Mouse (Mus musculus) kidney, adult 11 months (tissue): ENCODE results near the gene Fzr1.
A peak's percentile ranks its signal among the peaks of the same experiment; 100 is the strongest.

Source experiments
- DNase-seq: peaks from one replicate; pipeline ENCODE4 v3.0.0; 2022

The Fzr1 gene

GRCm38 (mm10) chr10:81377793-81378552, at the start of gene Fzr1:
Gene Fzr1, minus strand, starts transcription at chr10:81378516.
- DNase-seq = no peak

- peak; percentile 36 for DNase-seq
Observed at GRCm38 (mm10) chr10:81427804-81428506, 49.6 kb upstream of the Fzr1 start.

- DNase-seq = no peak
Observed at GRCm38 (mm10) chr10:81427327-81427726, 49.0 kb upstream of the Fzr1 start.

- peak; percentile 66 for DNase-seq
Observed at GRCm38 (mm10) chr10:81426897-81427296, 48.6 kb upstream of the Fzr1 start.

- DNase-seq = peak; percentile 42
Observed at GRCm38 (mm10) chr10:81426081-81426671, 47.9 kb upstream of the Fzr1 start.

GRCm38 (mm10) chr10:81425236-81425850, 47.0 kb upstream of the Fzr1 start:
- DNase-seq = peak; percentile 73

GRCm38 (mm10) chr10:81424246-81425051, 46.1 kb upstream of the Fzr1 start:
- peak; percentile 84 for DNase-seq

- DNase-seq = peak; percentile 16
Observed at GRCm38 (mm10) chr10:81423476-81424245, 45.3 kb upstream of the Fzr1 start.

GRCm38 (mm10) chr10:81422661-81423217, 44.4 kb upstream of the Fzr1 start:
- peak; percentile 11 for DNase-seq

GRCm38 (mm10) chr10:81422191-81422590, 43.9 kb upstream of the Fzr1 start:
- peak; percentile 32 for DNase-seq

GRCm38 (mm10) chr10:81421797-81422100, 43.4 kb upstream of the Fzr1 start:
- DNase-seq = peak; percentile 35

- no peak for DNase-seq
Observed at GRCm38 (mm10) chr10:81421041-81421796, 42.9 kb upstream of the Fzr1 start.

GRCm38 (mm10) chr10:81420191-81420767, 42.0 kb upstream of the Fzr1 start:
- DNase-seq = no peak

- peak; percentile 13 for DNase-seq
Observed at GRCm38 (mm10) chr10:81419111-81419928, 41.0 kb upstream of the Fzr1 start.

- peak; percentile 8 for DNase-seq
Observed at GRCm38 (mm10) chr10:81418216-81419070, 40.1 kb upstream of the Fzr1 start.

- peak; percentile 35 for DNase-seq
Observed at GRCm38 (mm10) chr10:81417227-81418215, 39.2 kb upstream of the Fzr1 start.

GRCm38 (mm10) chr10:81416581-81417226, 38.4 kb upstream of the Fzr1 start:
- peak; percentile 92 for DNase-seq
